Mouse (Mus musculus): ENCODE results near the gene Hrh2.

Hrh2 gene

DNA sequence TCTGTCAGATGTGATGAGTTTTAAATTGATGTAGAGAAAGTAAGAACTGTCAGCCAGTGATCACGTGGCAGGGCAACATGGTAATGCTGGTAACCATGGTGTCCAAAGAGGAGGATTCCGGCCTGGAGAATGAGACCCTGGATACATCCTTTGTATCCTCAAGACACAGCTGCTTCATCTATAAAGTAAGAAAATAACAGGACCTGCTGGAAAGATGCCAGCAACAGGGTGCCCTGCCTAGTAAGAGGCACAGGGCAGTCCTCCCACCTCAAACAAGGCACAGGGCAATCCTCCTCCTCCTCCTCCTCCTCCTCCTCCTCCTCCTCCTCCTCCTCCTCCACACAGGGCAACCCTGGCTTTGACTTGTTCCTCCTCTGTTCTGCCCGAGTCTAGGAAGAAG is 77.2 kb downstream of the Hrh2 start:
- DNase-seq (ENCODE audit: low spot score), result no peak

DNA sequence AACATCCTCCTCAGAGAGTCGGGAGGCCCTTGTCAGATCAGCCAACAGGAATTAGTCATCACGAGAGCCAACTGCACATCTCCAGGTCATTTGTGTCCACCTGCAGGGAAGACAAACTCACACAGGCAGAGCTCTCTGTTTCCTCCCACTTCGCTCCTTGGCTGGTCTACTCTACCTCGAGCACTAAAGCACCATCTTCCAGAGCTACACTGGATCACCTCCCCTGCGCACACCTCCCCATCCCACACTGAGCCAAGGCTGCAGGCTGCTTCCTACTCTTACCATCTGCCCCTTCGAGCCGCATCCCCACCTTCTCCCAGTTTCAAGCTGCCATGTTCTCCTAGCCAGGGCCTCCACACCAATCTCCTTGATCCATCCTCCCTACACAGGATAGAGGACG is 77.7 kb downstream of the Hrh2 start:
- no peak for DNase-seq (ENCODE audit: low spot score)

DNA sequence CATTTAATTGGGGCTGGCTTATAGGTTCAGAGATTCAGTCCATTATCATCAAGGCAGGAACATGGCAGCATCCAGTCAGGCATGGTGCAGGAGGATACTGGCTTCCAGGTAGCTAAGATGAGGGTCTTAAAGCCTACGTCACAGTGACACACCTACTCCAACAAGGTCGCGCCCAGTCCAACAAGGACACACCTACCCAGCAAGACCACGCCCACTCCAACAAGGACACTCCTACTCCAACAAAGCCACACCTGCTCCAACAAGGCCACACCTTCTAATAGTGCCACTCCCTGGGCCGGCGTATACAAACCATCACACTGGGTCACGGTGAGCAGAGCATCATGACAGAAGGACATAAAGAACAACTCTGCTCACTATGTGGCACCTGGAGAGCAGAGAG is 80.1 kb downstream of the Hrh2 start:
- no peak for DNase-seq (ENCODE audit: low spot score)

DNA sequence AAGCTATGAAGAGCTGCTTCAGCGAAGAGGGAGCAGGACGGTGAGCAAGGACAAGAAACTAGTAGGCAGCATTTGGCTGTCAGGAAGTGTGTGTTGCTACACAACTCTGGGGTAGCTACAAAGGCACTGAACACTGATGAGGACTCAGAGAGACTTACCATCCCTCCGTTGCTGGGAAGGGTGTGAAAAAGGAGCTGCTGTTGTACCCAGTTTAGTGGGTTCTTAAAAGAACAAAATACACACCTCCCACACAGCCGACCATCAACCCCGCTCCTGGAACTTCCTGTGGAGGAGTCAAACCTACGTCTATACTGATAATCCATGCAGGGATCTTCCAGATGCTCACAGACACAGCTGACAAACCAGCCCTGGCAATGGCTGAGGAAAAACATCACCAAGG is 85.5 kb downstream of the Hrh2 start:
- no peak for DNase-seq (ENCODE audit: low spot score)

GRCm38 (mm10) chr13:54280366-54280765 is 88.4 kb downstream of the Hrh2 start:
- no peak for DNase-seq (ENCODE audit: low spot score)

DNA sequence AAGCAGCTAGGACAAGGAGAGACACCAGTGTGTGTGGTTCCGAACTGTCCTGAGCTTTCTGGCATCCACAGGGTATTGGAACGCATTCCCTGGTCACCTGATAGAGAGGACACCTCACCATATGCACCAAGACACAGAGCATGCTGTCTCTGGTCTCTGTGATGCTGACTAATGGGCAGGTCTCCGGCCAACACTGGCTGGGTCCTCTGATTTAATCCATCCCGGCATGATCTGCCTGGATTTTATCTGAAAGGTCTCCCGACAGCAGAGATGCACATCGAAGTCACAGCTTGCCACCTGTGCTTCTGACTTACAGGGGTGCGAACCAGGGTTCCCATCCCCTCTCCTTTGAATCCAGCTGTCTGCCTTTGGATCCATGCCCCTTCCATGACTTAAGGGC is 89.2 kb downstream of the Hrh2 start:
- DNase-seq (ENCODE audit: low spot score), result no peak

DNA sequence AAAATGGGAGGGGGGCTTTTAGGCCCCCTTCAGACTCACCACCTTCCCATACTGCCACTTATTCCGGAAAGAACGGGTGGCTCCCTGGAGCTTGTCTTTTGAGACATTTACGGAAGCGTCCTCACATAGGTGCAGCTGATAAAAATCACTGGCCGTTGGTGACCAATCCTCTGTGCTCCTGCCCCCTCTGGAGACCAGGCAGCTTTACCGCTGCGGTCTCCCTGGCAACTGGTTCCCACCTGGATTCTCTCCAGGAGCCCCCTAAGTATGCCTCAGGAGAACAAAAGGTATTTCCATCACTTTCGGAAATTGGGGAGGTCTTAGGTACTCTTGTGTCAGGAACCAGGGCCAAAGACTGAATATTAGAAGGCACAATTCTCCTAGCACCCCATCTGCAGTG is 89.7 kb downstream of the Hrh2 start:
- DNase-seq (ENCODE audit: low spot score), result no peak

DNA sequence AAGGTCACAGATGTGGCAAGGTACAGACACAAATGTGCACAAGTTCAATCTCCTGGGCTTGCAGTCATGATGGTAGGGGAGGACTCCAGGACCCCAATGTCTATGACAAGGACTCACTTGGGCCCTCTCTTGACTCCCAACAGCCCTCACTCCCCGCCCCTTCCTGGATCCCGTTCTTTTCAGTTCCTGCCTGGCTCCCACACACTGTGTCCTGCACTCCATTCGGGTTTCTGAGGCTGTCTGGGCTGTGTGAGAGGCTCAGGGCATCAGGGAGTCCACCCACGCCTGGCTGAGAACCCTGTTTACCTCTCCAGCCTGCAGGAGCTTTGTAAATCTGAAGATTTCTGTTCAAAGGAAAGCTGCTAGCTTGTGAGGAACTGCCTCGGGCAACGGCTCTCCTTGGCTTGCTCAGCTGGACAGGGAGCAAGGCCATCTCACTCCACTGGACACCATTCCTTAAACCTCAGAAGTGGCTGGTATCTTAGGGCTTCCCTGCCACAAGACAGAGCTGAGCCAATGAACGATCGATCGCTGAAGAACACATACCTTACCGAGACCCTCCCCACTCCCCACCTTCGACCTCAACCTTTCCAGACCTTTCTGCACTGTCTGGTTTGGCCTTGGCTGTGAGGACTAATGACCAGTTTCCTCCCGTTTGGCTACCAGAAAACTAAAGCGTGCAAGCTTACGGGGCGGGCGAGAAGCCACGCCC is 90.4 kb downstream of the Hrh2 start:
- no peak for DNase-seq (ENCODE audit: low spot score)

DNA sequence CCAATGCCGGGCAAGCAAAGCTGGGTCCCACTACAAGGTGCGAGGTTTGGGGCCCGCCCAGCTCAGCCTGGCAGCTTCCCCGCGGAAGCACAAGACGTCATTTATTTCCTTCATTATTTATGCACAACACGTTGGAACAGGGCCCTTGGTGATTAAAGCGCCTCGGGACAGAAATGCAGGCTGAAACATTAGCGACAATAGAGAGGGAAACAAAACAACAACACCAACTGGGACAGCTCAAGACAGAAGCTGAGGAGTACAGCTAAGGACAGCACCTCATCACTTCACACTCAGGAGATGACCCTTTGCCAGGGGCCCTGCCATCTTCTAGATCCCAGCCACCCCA is 90.9 kb downstream of the Hrh2 start:
- no peak for DNase-seq (ENCODE audit: low spot score)

Data from yolk sac, embryonic 10.5 days (tissue).